In genomic region chr15:96132636-96133035, GRCm38 (mm10) we compare ENCODE assay signal across 8 mouse cellular contexts.
DNase-seq lines count a peak whose midpoint lies in the region; ATAC-seq and TF ChIP-seq lines count a peak whose summit lies in the region.

No protein-coding gene starts in this region.

- WGBS in kidney, postnatal 0 days: 35% methylated on average over 3 of the region's 3 CpGs
- 47% methylated on average over 3 of the region's 3 CpGs for WGBS in intestine, postnatal 0 days

- H3K4me3 ChIP-seq in kidney, postnatal 0 days (replicated peaks; ENCODE audit: low read depth, low read length): no peak overlapping the region
- no peak overlapping the region for H3K4me3 ChIP-seq in intestine, postnatal 0 days (ENCODE audit: low read depth, low read length)

- no peak for ATAC-seq in kidney, postnatal 0 days (replicated peaks; ENCODE audit: low FRiP score, low read depth)
- no peak for ATAC-seq in megakaryocyte, adult 5-6 weeks (ENCODE audit: poor library complexity, severe bottlenecking)
- no peak for ATAC-seq in intestine, postnatal 0 days

- no peak for TF ChIP-seq CTCF in kidney, postnatal 0 days (IDR thresholded peaks at IDR 0.05; ENCODE audit: low read depth)
- TF ChIP-seq CTCF in intestine, postnatal 0 days (IDR thresholded peaks at IDR 0.05; ENCODE audit: low read depth): no peak

- H3K27ac ChIP-seq in kidney, postnatal 0 days: no peak overlapping the region
- H3K27ac ChIP-seq in intestine, postnatal 0 days (ENCODE audit: low read depth, low read length): no peak overlapping the region

- H3K4me2 ChIP-seq in kidney, postnatal 0 days (ENCODE audit: low read length): no peak overlapping the region
- H3K4me2 ChIP-seq in intestine, postnatal 0 days (replicated peaks; ENCODE audit: low read depth): no peak overlapping the region

- DNase-seq in kidney, postnatal 0 days (ENCODE audit: low spot score): peak; percentile 43
- DNase-seq in kidney, adult 8-10 months: no peak
- peak; percentile 36 for DNase-seq in fat pad, adult 2 months (ENCODE audit: extremely low read depth, low read depth, low spot score)
- peak; percentile 19 to 38 for DNase-seq in heart, postnatal 14 days
- peak; percentile 54 for DNase-seq in lung, postnatal 10 days
- no peak for DNase-seq in cerebellum, adult 9-10 months

- no peaks in the 10 kb centered on the region for H3K36me3 ChIP-seq in kidney, postnatal 0 days (ENCODE audit: insufficient read depth, low read length)
- no peaks in the 10 kb centered on the region for H3K36me3 ChIP-seq in intestine, postnatal 0 days (ENCODE audit: control insufficient read depth, insufficient read depth)

- no peak overlapping the region for H3K9ac ChIP-seq in kidney, postnatal 0 days (ENCODE audit: low read depth, low read length)
- no peak overlapping the region for H3K9ac ChIP-seq in intestine, postnatal 0 days (ENCODE audit: low read depth, low read length)

- no peaks in the 10 kb centered on the region for H3K9me3 ChIP-seq in kidney, postnatal 0 days (replicated peaks; ENCODE audit: low read length)
- H3K9me3 ChIP-seq in intestine, postnatal 0 days (ENCODE audit: control insufficient read depth): no peaks in the 10 kb centered on the region

- intact Hi-C loops in heart, postnatal 14 days (cut with DNase I): no loop called here

- no peaks in the 10 kb centered on the region for H3K27me3 ChIP-seq in kidney, postnatal 0 days (ENCODE audit: insufficient read depth, low read length)
- no peaks in the 10 kb centered on the region for H3K27me3 ChIP-seq in intestine, postnatal 0 days (replicated peaks; ENCODE audit: control insufficient read depth, insufficient read depth, low read length)

- H3K4me1 ChIP-seq in kidney, postnatal 0 days (replicated peaks; ENCODE audit: insufficient read depth, low read length): 0 out of 2 replicates have a peak, but pooled peaks cover 4% of the 10 kb centered on the region
- H3K4me1 ChIP-seq in intestine, postnatal 0 days (replicated peaks; ENCODE audit: control insufficient read depth, insufficient read depth, low read length): no peaks in the 10 kb centered on the region

Comparison
In these comparisons a context has a peak if more than half of its experiments do, and no peak if none do; other contexts are left out.
1. DNase-seq: peak in kidney, postnatal 0 days (single experiment), fat pad, adult 2 months (single experiment), heart, postnatal 14 days (2 of 2) and lung, postnatal 10 days (single experiment); none in kidney, adult 8-10 months (0 of 2) and cerebellum, adult 9-10 months (single experiment).